Mouse (Mus musculus) midbrain, embryonic 13.5 days (tissue): ENCODE measurements around the gene Pms1. TPM values are rescaled to one million over a fixed set of nuclear protein-coding genes. Genes with fewer than 3 reads are reported as not detected.

ENCODE experiments used
- ATAC-seq: fragments of 200-750 bp; cut with Nextera tagmentation; 2 replicates; pipeline ENCODE4 v1.8.0; 2017; ENCODE audit warnings: mild to moderate bottlenecking, moderate TSS enrichment, moderate library complexity
- H3K27ac ChIP-seq: fragments of 300-500 bp; sonication (generic); 2 replicates; pipeline ENCODE4 v1.5.1; 2015; ENCODE audit warnings: inconsistent platforms, mild to moderate bottlenecking, moderate library complexity
- H3K27me3 ChIP-seq: fragments of 300-500 bp; sonication (generic); 2 replicates; pipeline ENCODE4 v1.6.1; 2015; ENCODE audit warnings: mild to moderate bottlenecking, inconsistent platforms
- H3K36me3 ChIP-seq: fragments of 300-500 bp; sonication (generic); 2 replicates; pipeline ENCODE4 v1.6.1; 2015; ENCODE audit warnings: mild to moderate bottlenecking, inconsistent platforms
- H3K4me1 ChIP-seq: fragments of 300-500 bp; sonication (generic); replicated peaks from 2 replicates; pipeline ENCODE4 v1.6.1; 2015; ENCODE audit warnings: inconsistent platforms
- H3K4me2 ChIP-seq: fragments of 300-500 bp; sonication (generic); replicated peaks from 2 replicates; pipeline ENCODE4 v1.6.1; 2015; ENCODE audit warnings: moderate library complexity, mild to moderate bottlenecking, inconsistent platforms
- H3K4me3 ChIP-seq: fragments of 300-500 bp; sonication (generic); replicated peaks from 2 replicates; pipeline ENCODE4 v1.5.1; 2015; ENCODE audit warnings: mild to moderate bottlenecking, inconsistent platforms
- H3K9ac ChIP-seq: fragments of 300-500 bp; sonication (generic); replicated peaks from 2 replicates; pipeline ENCODE4 v1.6.1; 2015; ENCODE audit warnings: mild to moderate bottlenecking, inconsistent platforms
- H3K9me3 ChIP-seq: fragments of 300-500 bp; sonication (generic); 2 replicates; pipeline ENCODE4 v1.6.1; 2016; ENCODE audit warnings: mild to moderate bottlenecking, inconsistent platforms
- WGBS: fragments of 180-500 bp; shearing (Covaris S2); methylation state at CpG from one replicate; pipeline ENCODE4 v1.1.7; 2015; 5-methylcytosine and 5-hydroxymethylcytosine counted together
- polyA plus RNA-seq: library from polyadenylated mRNA; unstranded; fragments of >200 nt; fragmentation: Nextera tagmentation; extraction: Ambion mirVana; gene quantifications from 2 replicates; pipeline ENCODE4 v1.2.1, GENCODE M21; 2015

Gene Pms1
- polyA plus RNA-seq, 1 experiment from 2014 or later, result 10.3 TPM

DNA sequence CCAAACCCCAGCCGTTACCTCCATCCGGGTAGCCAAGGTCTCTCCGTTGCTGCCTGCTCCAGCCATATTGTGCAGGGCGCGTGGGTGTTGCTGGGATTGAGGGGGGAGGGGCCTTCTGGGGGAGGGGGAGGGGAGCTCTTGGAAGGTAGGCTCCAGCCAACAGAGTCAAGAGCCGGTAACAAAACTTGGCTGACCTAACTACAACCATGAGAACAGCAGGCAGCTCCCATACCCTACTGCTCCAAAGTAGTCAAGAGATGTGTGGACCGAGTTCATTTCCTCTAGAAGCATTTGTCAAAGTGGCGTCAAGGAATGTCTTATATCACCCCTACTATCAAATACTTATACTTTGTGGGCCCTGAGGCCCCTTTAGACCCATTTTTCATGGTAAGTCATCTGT is 109.3 kb downstream of the Pms1 start, which contains the start of gene 1700019A02Rik:
1700019A02Rik (minus strand) TSS at position 101 of the 400 bp plus-strand sequence.
- H3K4me3 ChIP-seq, result no peak within 1 kb of the TSS
- no peak for ATAC-seq
- no peaks in the 10 kb centered on the region for H3K36me3 ChIP-seq
- H3K4me1 ChIP-seq, result no peaks in the 10 kb centered on the region
- H3K4me2 ChIP-seq, result no peak within 1 kb of the TSS
- no peaks in the 10 kb centered on the region for H3K27me3 ChIP-seq
- no peaks in the 10 kb centered on the region for H3K9me3 ChIP-seq
- no peak within 1 kb of the TSS for H3K27ac ChIP-seq
- WGBS, result 97% methylated on average over 8 of the region's 8 CpGs
- H3K9ac ChIP-seq, result no peak within 1 kb of the TSS

DNA sequence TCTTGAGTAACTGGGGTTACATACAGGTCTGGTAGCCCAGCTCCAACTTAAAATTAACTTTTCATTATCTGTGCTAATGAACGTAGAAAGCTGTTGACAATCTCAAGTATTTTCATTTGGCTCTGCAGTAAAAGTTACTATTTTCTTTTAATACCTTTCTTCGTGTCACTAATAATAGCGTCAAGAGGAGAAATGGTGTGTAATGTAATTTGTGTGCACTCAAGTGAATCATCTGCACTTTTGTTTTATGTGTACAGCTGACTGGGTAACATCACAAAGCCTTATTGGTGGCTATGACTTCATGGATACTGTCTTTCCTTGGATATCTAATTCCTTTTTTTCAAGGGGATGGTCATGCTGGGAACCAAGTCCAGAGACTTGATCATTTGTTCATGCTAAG is 110.5 kb downstream of the Pms1 start:
- ATAC-seq, result no peak
- Histone ChIP-seq H3K4me2 (no peak overlapping the region), H3K36me3 (no peaks in the 10 kb centered on the region), H3K4me1 (no peaks in the 10 kb centered on the region), H3K27ac (no peak overlapping the region), H3K9ac (no peak overlapping the region), H3K9me3 (no peaks in the 10 kb centered on the region), H3K4me3 (no peak overlapping the region), H3K27me3 (no peaks in the 10 kb centered on the region)
- WGBS, result 88% methylated on average over 3 of the region's 3 CpGs

GRCm38 (mm10) chr1:53157715-53158114 is 139.1 kb downstream of the Pms1 start:
- H3K9me3 ChIP-seq, result no peaks in the 10 kb centered on the region
- no peaks in the 10 kb centered on the region for H3K4me1 ChIP-seq
- WGBS, result 74% methylated on average over 6 of the region's 6 CpGs
- H3K9ac ChIP-seq, result no peak overlapping the region
- H3K4me3 ChIP-seq, result no peak overlapping the region
- no peak overlapping the region for H3K27ac ChIP-seq
- H3K27me3 ChIP-seq, result no peaks in the 10 kb centered on the region
- H3K36me3 ChIP-seq, result no peaks in the 10 kb centered on the region
- no peak overlapping the region for H3K4me2 ChIP-seq
- no peak for ATAC-seq

Other genes with a start within 250 kb of the Pms1 start
- 0.24 and 0.31 TPM in 2 replicates for gene Mstn, start 235.4 kb downstream of the Pms1 start, polyA plus RNA-seq
- not detected in 2 replicates for gene 1700019A02Rik, start 109.4 kb downstream of the Pms1 start, polyA plus RNA-seq
- gene Ormdl1, start 77 bp upstream of the Pms1 start, polyA plus RNA-seq, result 75.2 and 77.8 TPM in 2 replicates
- not detected in 2 replicates for gene Gm28778, start 93 bp upstream of the Pms1 start, polyA plus RNA-seq
- 21.6 and 24.1 TPM in 2 replicates for gene Osgepl1, start 16.6 kb upstream of the Pms1 start, polyA plus RNA-seq
- gene Asdurf, start 55.6 kb upstream of the Pms1 start, polyA plus RNA-seq, result 5.8 and 13.3 TPM in 2 replicates
- 1.9 and 2.0 TPM in 2 replicates for gene Gm28551, start 55.6 kb upstream of the Pms1 start, polyA plus RNA-seq
- 67.9 and 71.7 TPM in 2 replicates for gene Asnsd1, start 55.7 kb upstream of the Pms1 start, polyA plus RNA-seq